In the genomic region with DNA sequence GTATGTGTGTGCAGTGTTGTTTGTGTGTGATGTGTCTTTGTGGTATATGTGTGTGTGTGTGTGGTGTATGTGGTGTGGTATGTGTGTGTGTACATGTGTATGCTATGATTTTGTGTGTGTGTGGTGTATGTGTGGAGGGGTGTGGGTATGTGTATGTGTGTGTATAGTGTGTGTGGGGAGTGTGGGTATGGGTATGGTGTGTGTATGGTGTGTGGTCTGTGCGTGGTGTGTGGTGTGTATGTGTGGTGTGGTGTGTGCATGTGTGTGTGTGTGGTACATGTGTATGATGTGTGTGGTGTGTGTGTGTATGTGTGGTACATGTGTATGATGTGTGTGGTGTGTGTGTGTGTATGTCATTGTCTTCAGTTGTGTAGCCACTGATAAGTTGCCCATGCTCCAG, we compare ENCODE assay signal across 21 mouse cellular contexts.
DNase-seq lines count a peak whose midpoint lies in the region; ATAC-seq lines count a peak whose summit lies in the region.
"Had no signal": no experiment of that assay in that cellular context is flagged by ENCODE, and none has a peak within 500 bp of the region (broad histone marks: within the 10 kb centered on the region; RNA-seq: fewer than 3 reads in every experiment).

No protein-coding gene starts in this region.

- H3K4me2 ChIP-seq in embryonic facial prominence, embryonic 13.5 days: no peak overlapping the region
- H3K4me2 ChIP-seq in midbrain, embryonic 16.5 days (ENCODE audit: low read length): no peak overlapping the region
- H3K4me2 ChIP-seq: hindbrain, embryonic 14.5 days; neural tube, embryonic 12.5 days had no signal

- H3K36me3 ChIP-seq in megakaryocyte, embryonic 14.5 days (replicated peaks; ENCODE audit: low read length): no peaks in the 10 kb centered on the region
- H3K36me3 ChIP-seq in embryonic facial prominence, embryonic 13.5 days: no peaks in the 10 kb centered on the region
- no peaks in the 10 kb centered on the region for H3K36me3 ChIP-seq in midbrain, embryonic 16.5 days (ENCODE audit: control insufficient read depth, insufficient read depth, low read length)
- H3K36me3 ChIP-seq: neural tube, embryonic 12.5 days had no signal

- H3K27ac ChIP-seq in embryonic facial prominence, embryonic 13.5 days: no peak overlapping the region
- H3K27ac ChIP-seq in midbrain, embryonic 16.5 days (ENCODE audit: low read length): no peak overlapping the region
- H3K27ac ChIP-seq: hindbrain, embryonic 14.5 days; layer of hippocampus, adult 2 months; neural tube, embryonic 12.5 days had no signal

- ATAC-seq in megakaryocyte, adult 5-6 weeks (ENCODE audit: poor library complexity, severe bottlenecking): no peak
- ATAC-seq in embryonic facial prominence, embryonic 13.5 days (ENCODE audit: insufficient number of reproducible peaks, insufficient read depth, low FRiP score, low TSS enrichment, low read depth): 0 out of 2 replicates have a peak, but pooled peaks have one; percentile 67
- 0 out of 2 replicates have a peak, but pooled peaks have one; percentile 25 for ATAC-seq in midbrain, embryonic 16.5 days
- ATAC-seq: inflammation-experienced regulatory T-cells, adult 6 months; liver, postnatal 0 days; Patski had no signal

- peak; percentile 45 for DNase-seq in heart, adult 11 months
- DNase-seq in heart, postnatal 10 days: no peak
- DNase-seq in adrenal gland, adult 8-10 months: no peak
- DNase-seq: cerebellum, adult 11-12 months; cerebellum, postnatal 25 days; gastrocnemius, postnatal 36 days; heart, postnatal 4 days; kidney, adult 18-20 months; kidney, postnatal 14 days; liver, postnatal 0 days; lung, postnatal 14 days; thymus, postnatal 25 days had no signal

- no peak overlapping the region for H3K9ac ChIP-seq in embryonic facial prominence, embryonic 13.5 days
- H3K9ac ChIP-seq in midbrain, embryonic 16.5 days (ENCODE audit: low read depth, low read length): no peak overlapping the region
- H3K9ac ChIP-seq: hindbrain, embryonic 14.5 days; liver, postnatal 0 days; neural tube, embryonic 12.5 days had no signal

- 73% methylated on average over 1 of the region's 1 CpGs for WGBS in embryonic facial prominence, embryonic 13.5 days
- 100% methylated on average over 1 of the region's 1 CpGs for WGBS in midbrain, embryonic 16.5 days

- H3K4me3 ChIP-seq in megakaryocyte, embryonic 14.5 days (replicated peaks): peak overlapping the region; percentile 11
- H3K4me3 ChIP-seq in embryonic facial prominence, embryonic 13.5 days: no peak overlapping the region
- no peak overlapping the region for H3K4me3 ChIP-seq in midbrain, embryonic 16.5 days (ENCODE audit: low read depth, low read length)
- H3K4me3 ChIP-seq: layer of hippocampus, adult 2 months; neural tube, embryonic 12.5 days had no signal

- peaks cover 3% of the 10 kb centered on the region for H3K27me3 ChIP-seq in megakaryocyte, embryonic 14.5 days (replicated peaks)
- H3K27me3 ChIP-seq in embryonic facial prominence, embryonic 13.5 days: no peaks in the 10 kb centered on the region; the same call in 1 of the 2 replicates
- no peaks in the 10 kb centered on the region for H3K27me3 ChIP-seq in midbrain, embryonic 16.5 days (ENCODE audit: control insufficient read depth, insufficient read depth, low read depth, low read length)
- H3K27me3 ChIP-seq: neural tube, embryonic 12.5 days; Patski had no signal

- intact Hi-C loops in heart, postnatal 10 days (cut with DNase I): no loop called here

- H3K9me3 ChIP-seq in megakaryocyte, embryonic 14.5 days: 0 out of 2 replicates have a peak, but pooled peaks cover under 1% of the 10 kb centered on the region
- no peaks in the 10 kb centered on the region for H3K9me3 ChIP-seq in embryonic facial prominence, embryonic 13.5 days
- no peaks in the 10 kb centered on the region for H3K9me3 ChIP-seq in midbrain, embryonic 16.5 days (replicated peaks; ENCODE audit: control insufficient read depth, low read length, poor library complexity, severe bottlenecking)
- H3K9me3 ChIP-seq: neural tube, embryonic 12.5 days had no signal

- no peaks in the 10 kb centered on the region for H3K4me1 ChIP-seq in megakaryocyte, embryonic 14.5 days
- H3K4me1 ChIP-seq in embryonic facial prominence, embryonic 13.5 days: no peaks in the 10 kb centered on the region
- H3K4me1 ChIP-seq in midbrain, embryonic 16.5 days (ENCODE audit: control insufficient read depth, insufficient read depth, low read length): no peaks in the 10 kb centered on the region
- H3K4me1 ChIP-seq: neural tube, embryonic 12.5 days had no signal
